Mouse (Mus musculus) ES-Bruce4 (cell line): ENCODE measurements around the gene 1700069L16Rik.

Experiments
- CTCF ChIP-seq: IDR thresholded peaks from one replicate; pipeline ENCODE4 v1.8.1; 2011; ENCODE audit warnings: low read depth, low read length
- POLR2A ChIP-seq: IDR thresholded peaks from one replicate; pipeline ENCODE4 v1.8.1; 2011; ENCODE audit warnings: low read length; ENCODE audit not compliant: insufficient read depth

DNA sequence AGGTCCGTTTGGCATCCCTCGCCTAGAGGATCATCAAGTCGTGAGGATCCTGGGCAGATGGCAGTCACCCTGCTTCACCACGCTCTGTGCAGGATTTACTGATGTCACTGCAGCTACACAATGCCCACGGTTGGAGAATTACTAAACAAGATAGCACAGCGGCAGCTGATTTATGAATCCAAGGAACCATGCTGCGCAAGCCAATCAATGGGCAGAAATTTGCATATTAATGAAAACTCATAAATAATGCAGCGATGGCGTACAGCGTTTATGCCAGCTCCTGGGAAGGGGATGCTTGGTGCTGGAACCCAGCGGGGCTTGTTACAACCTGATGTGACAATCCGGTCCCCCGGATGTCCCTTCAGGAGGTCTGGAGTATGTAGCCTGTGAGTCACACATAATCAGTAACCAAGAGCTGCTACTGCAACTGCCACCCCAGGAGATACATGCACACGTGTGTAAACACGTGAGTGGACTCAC lies 34.5 kb downstream of the 1700069L16Rik start:
- TF ChIP-seq CTCF: no peak
- TF ChIP-seq POLR2A: no peak
